Mouse (Mus musculus): Measurements from ENCODE around the gene Xpr1. TPM values are rescaled to one million over a fixed set of nuclear protein-coding genes. Genes with fewer than 3 reads are reported as not detected.

Gene Xpr1
- polyA plus RNA-seq, 2 experiments = 2.4 to 4.2 TPM

DNA sequence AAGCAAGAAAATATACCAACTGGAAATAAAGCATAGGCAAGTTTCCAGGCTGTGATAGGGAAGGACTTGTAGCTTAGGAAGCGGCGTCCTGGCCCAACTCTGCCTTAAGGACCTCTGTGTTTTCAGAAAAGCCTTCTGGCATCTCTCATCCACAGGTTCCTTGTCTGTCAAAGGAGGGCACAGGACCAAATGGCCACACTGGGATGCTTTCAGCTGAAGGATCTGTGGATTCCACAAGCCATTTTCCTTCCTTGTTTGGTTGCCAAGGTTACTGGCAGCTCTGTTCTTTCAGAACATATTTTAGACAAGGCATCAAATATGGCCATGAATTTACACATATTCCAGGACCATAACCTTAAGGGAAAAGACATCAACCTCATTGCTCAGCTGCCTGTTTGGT lies 31.7 kb upstream of the Xpr1 start:
- no peak for TF ChIP-seq EP300 (IDR thresholded peaks at IDR 0.05; ENCODE audit: low read depth)
- no peak for TF ChIP-seq CTCF (IDR thresholded peaks at IDR 0.05; ENCODE audit: low read depth)
- no peak overlapping the region for H3K4me2 ChIP-seq (ENCODE audit: low read depth)
- no peaks in the 10 kb centered on the region for H3K27me3 ChIP-seq (ENCODE audit: control insufficient read depth, insufficient read depth, low read length)
- no peaks in the 10 kb centered on the region for H3K36me3 ChIP-seq (replicated peaks; ENCODE audit: control insufficient read depth, insufficient read depth, low read depth)
- no peak for ATAC-seq (ENCODE audit: insufficient read depth)
- H3K4me1 ChIP-seq (replicated peaks; ENCODE audit: control insufficient read depth in 2 of 2, insufficient read depth in 2 of 2, low read length in 1 of 2) = no peaks in the 10 kb centered on the region
- no peaks in the 10 kb centered on the region for H3K9me3 ChIP-seq (ENCODE audit: control insufficient read depth, low read length)
- 60% methylated on average over 2 of the region's 2 CpGs for WGBS (ENCODE audit: insufficient replicate concordance)
- DNase-seq (ENCODE audit: low read depth in 3 of 3, low spot score in 3 of 3) = no peak
- no peak overlapping the region for H3K4me3 ChIP-seq (ENCODE audit: insufficient read depth in 1 of 2, low read depth in 2 of 2, low read length in 2 of 2)
- no peak overlapping the region for H3K9ac ChIP-seq (replicated peaks)
- H3K27ac ChIP-seq = no peak overlapping the region

DNA sequence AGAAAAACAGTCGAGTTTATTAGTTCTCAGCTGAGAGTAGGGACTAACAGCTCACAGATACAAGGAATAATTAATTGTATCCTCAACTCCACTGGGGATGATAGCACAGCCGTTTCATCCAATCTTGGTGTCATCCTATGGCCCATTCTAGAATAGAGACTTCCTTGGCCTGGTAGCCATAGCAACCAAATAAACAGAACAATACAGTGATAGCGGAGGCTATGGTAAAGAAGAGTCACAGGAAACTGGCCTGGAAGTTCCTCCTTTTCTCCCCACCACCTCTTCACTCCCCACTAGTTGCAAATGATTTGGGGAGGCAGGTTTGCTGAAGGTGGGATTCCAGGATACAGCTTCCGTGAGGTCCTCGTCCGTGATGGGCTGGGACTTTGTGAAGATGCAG lies 30.1 kb upstream of the Xpr1 start:
- H3K4me1 ChIP-seq (replicated peaks; ENCODE audit: control insufficient read depth in 2 of 2, insufficient read depth in 2 of 2, low read length in 1 of 2) = no peaks in the 10 kb centered on the region
- no peak for TF ChIP-seq CTCF (IDR thresholded peaks at IDR 0.05; ENCODE audit: low read depth)
- TF ChIP-seq EP300 (IDR thresholded peaks at IDR 0.05; ENCODE audit: low read depth) = no peak
- WGBS (ENCODE audit: insufficient replicate concordance) = 50% methylated on average over 6 of the region's 6 CpGs
- no peak for ATAC-seq (ENCODE audit: insufficient read depth)
- H3K9me3 ChIP-seq (ENCODE audit: control insufficient read depth, low read length) = no peaks in the 10 kb centered on the region
- no peaks in the 10 kb centered on the region for H3K36me3 ChIP-seq (replicated peaks; ENCODE audit: control insufficient read depth, insufficient read depth, low read depth)
- H3K9ac ChIP-seq (replicated peaks) = no peak overlapping the region
- H3K27ac ChIP-seq = no peak overlapping the region
- no peaks in the 10 kb centered on the region for H3K27me3 ChIP-seq (ENCODE audit: control insufficient read depth, insufficient read depth, low read length)
- no peak for DNase-seq (ENCODE audit: low read depth in 3 of 3, low spot score in 3 of 3)
- no peak overlapping the region for H3K4me3 ChIP-seq (ENCODE audit: insufficient read depth in 1 of 2, low read depth in 2 of 2, low read length in 2 of 2)
- H3K4me2 ChIP-seq (ENCODE audit: low read depth) = no peak overlapping the region

DNA sequence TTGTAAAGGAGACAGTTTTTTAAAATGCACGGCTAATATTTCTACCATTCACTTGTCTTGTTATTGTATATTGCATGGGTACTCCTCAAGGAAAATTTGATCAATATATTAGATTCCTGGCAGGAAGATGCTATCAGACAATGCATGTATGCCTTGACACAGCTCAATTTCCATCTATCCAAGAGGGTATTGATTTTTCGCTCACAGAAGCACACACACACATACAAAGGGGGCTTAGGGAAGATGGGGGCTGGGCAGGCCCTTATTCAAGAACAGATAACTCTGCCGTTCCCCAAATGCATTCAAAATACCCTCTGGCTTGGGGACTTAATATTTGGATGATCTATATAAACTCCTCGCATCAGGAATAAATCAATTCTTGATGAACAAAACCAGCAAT lies 25.9 kb upstream of the Xpr1 start:
- ATAC-seq (ENCODE audit: insufficient read depth) (no peak), DNase-seq (ENCODE audit: low read depth in 3 of 3, low spot score in 3 of 3) (no peak)
- Histone ChIP-seq H3K4me2 (ENCODE audit: low read depth) (no peak overlapping the region), H3K27ac (no peak overlapping the region), H3K4me3 (ENCODE audit: insufficient read depth in 1 of 2, low read depth in 2 of 2, low read length in 2 of 2) (no peak overlapping the region), H3K36me3 (replicated peaks; ENCODE audit: control insufficient read depth, insufficient read depth, low read depth) (no peaks in the 10 kb centered on the region), H3K4me1 (replicated peaks; ENCODE audit: control insufficient read depth in 2 of 2, insufficient read depth in 2 of 2, low read length in 1 of 2) (no peaks in the 10 kb centered on the region), H3K27me3 (ENCODE audit: control insufficient read depth, insufficient read depth, low read length) (no peaks in the 10 kb centered on the region), H3K9me3 (ENCODE audit: control insufficient read depth, low read length) (no peaks in the 10 kb centered on the region), H3K9ac (replicated peaks) (no peak overlapping the region)
- TF ChIP-seq CTCF (IDR thresholded peaks at IDR 0.05; ENCODE audit: low read depth) = no peak
- WGBS (ENCODE audit: insufficient replicate concordance) = 77% methylated on average over 4 of the region's 4 CpGs

DNA sequence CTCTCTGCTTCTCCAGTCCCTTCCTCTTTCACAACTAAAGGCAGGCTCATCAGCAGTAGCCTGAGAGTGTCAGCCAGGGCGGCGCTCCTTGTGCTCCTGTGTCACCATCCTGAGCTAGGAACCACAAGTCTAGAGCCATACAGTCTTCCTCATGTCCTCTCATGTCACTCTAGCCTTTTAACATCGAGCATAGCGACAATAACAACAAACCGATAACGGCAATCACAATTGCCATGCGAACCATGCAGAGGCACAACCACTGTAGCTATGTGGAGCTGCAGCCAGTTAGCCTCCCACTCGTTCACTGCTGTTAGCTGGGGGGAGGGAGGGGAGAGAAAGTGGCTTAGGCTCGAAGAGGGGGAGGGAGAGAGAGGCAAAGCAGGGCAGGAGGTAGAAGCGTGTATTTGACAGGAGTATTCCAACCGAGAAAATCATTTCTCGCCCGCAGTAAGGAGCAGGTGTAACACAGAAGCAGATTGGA lies 25.3 kb upstream of the Xpr1 start:
- Histone ChIP-seq H3K9me3 (ENCODE audit: control insufficient read depth, low read length) (no peaks in the 10 kb centered on the region), H3K27me3 (ENCODE audit: control insufficient read depth, insufficient read depth, low read length) (no peaks in the 10 kb centered on the region), H3K9ac (replicated peaks) (no peak overlapping the region), H3K4me1 (replicated peaks; ENCODE audit: control insufficient read depth in 2 of 2, insufficient read depth in 2 of 2, low read length in 1 of 2) (no peaks in the 10 kb centered on the region), H3K27ac (no peak overlapping the region), H3K4me3 (ENCODE audit: insufficient read depth in 1 of 2, low read depth in 2 of 2, low read length in 2 of 2) (no peak overlapping the region), H3K36me3 (replicated peaks; ENCODE audit: control insufficient read depth, insufficient read depth, low read depth) (no peaks in the 10 kb centered on the region), H3K4me2 (ENCODE audit: low read depth) (no peak overlapping the region)
- no peak for TF ChIP-seq CTCF (IDR thresholded peaks at IDR 0.05; ENCODE audit: low read depth)
- no peak for TF ChIP-seq EP300 (IDR thresholded peaks at IDR 0.05; ENCODE audit: low read depth)
- ATAC-seq (ENCODE audit: insufficient read depth) (no peak), DNase-seq (ENCODE audit: low read depth in 3 of 3, low spot score in 3 of 3) (no peak)
- 55% methylated on average over 13 of the region's 13 CpGs for WGBS (ENCODE audit: insufficient replicate concordance)

DNA sequence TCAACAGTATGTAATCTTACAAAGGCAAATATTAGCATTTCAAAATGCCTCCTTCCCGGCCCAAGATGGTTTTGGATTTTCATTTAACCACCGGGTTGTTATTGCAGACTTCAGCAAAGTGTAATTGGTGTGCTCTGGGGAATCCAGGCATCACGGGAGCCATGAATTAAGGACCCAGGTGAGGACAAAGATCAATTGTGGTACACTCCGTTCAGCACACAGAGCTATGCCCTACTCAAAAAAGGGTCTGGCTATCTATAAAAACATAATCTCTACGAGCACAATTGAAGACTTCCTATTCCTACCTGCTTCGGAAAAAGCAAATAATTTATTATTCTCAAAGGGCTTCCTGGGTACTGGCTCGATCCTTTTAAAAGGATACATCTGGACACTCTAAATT lies 22.3 kb upstream of the Xpr1 start:
- TF ChIP-seq CTCF (IDR thresholded peaks at IDR 0.05; ENCODE audit: low read depth) (no peak), EP300 (IDR thresholded peaks at IDR 0.05; ENCODE audit: low read depth) (no peak)
- DNase-seq (ENCODE audit: low read depth in 3 of 3, low spot score in 3 of 3) (no peak), ATAC-seq (ENCODE audit: insufficient read depth) (no peak)
- H3K27me3 ChIP-seq (ENCODE audit: control insufficient read depth, insufficient read depth, low read length) = no peaks in the 10 kb centered on the region
- no peak overlapping the region for H3K27ac ChIP-seq
- H3K4me2 ChIP-seq (ENCODE audit: low read depth) = no peak overlapping the region
- no peak overlapping the region for H3K9ac ChIP-seq (replicated peaks)
- whole genome bisulfite sequencing (ENCODE audit: insufficient replicate concordance) = 59% methylated on average over 7 of the region's 7 CpGs
- no peaks in the 10 kb centered on the region for H3K4me1 ChIP-seq (replicated peaks; ENCODE audit: control insufficient read depth in 2 of 2, insufficient read depth in 2 of 2, low read length in 1 of 2)
- no peak overlapping the region for H3K4me3 ChIP-seq (ENCODE audit: insufficient read depth in 1 of 2, low read depth in 2 of 2, low read length in 2 of 2)
- H3K9me3 ChIP-seq (ENCODE audit: control insufficient read depth, low read length) = no peaks in the 10 kb centered on the region
- no peaks in the 10 kb centered on the region for H3K36me3 ChIP-seq (replicated peaks; ENCODE audit: control insufficient read depth, insufficient read depth, low read depth)

All from liver, embryonic 14.5 days (tissue).